Mouse (Mus musculus) cerebellum, postnatal 10 days (tissue): Measurements from ENCODE around the gene Hdac10.

ENCODE experiments used
- DNase-seq, 2 experiments: peaks; one replicate each; pipeline ENCODE4 v3.0.0; 2021; ENCODE audit warnings: mixed read lengths in 2 of 2

Hdac10 gene

DNA sequence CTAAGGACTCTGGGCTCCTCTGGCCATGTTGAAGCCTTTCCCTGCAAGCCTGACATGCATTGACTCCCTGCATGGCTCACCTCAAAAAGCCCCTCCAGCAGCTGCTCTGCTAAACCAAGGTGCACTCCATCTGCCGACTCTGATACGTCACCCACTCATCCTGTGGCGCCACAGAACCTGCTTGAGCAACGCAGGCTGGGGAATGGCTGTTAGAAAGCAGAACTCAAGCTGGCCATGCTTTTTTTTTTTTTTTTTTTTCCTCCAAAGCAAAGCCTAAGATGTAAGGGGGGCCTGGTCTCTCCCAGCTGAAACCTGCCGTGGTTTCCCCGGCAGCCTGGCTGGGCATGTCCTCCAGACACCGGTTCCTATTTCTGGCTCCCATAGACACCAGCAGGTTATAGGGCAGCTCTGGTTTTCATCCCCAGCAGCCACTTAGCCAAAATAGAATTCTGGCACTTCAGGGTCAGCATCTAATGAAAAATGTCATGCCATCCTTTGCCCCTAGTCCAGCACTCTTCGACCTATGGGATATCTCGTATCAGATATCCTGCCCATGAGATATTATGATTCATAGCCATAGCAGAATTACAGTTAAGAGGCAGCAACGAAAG is 54.4 kb downstream of the Hdac10 start:
- no peak for DNase-seq
